Mouse (Mus musculus): Measurements from ENCODE around the gene Tagln3. TPM values are rescaled to one million over a fixed set of nuclear protein-coding genes. Genes with fewer than 3 reads are reported as not detected.

Tagln3 gene
- polyA plus RNA-seq (2012; fragmentation: generic; extraction: Trizol), result 0.09 TPM
- long read RNA-seq, experiment 1, result 0 reads
- long read RNA-seq, experiment 2, result 0 reads

DNA sequence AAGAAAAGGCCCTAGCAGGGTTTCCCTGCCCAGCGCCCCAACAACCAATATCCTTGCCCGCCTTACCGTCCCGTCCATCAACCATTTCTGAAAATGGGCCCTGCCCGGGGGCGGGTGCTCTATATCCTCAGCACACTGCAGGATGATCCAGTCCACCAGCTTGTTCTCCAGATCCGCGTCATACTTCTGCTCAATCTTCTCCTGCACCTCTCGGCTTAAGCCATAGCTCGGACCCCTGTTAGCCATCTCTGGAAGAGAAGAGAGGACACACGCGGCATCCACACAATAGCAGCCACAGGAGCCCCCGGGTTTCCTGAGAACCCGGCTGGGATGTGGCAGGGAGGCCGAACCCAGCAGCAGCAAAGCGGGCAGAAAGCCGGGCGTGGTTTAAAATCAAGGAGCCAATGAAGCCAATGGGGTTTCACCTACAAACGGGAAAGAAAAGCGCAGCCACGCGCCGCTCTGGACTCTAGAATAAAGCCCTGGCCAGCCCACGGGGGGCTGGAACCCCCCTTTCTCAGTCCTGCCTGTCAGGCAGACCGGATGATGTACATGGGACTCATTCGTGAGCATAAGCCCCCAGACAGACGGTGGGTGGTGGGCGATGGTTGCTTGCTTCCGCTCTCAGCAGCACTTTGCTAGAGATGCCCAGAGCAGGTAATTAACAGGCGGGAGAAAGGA is at the start of gene Tagln3:
Tagln3 (minus strand) TSS at position 548 of the 681 bp plus-strand sequence.
- Histone ChIP-seq H3K4me3 (ENCODE audit: insufficient read depth, poor library complexity, severe bottlenecking) (no peak within 1 kb of the TSS), H3ac (ENCODE audit: control insufficient read depth, insufficient read length, low read depth) (no peak within 1 kb of the TSS), H3K27me3 (ENCODE audit: control insufficient read depth, insufficient read depth, insufficient read length) (no peaks in the 10 kb centered on the region), H3K36me3 (ENCODE audit: control insufficient read depth, insufficient read depth) (no peaks in the 10 kb centered on the region), H3K79me2 (ENCODE audit: control insufficient read depth, insufficient read depth) (no peaks in the 10 kb centered on the region), H3K79me3 (ENCODE audit: low read depth) (no peaks in the 10 kb centered on the region)
- TF ChIP-seq FOSL1 (IDR thresholded peaks at IDR 0.05; ENCODE audit: insufficient read depth, low read length, poor library complexity, severe bottlenecking), result no peak
- TF ChIP-seq CTCF (IDR thresholded peaks at IDR 0.05; ENCODE audit: control insufficient read depth, insufficient read depth, insufficient read length), result no peak
- TF ChIP-seq USF1 (IDR thresholded peaks at IDR 0.05; ENCODE audit: low read depth), result no peak
- no peak for TF ChIP-seq MYOD1 (IDR thresholded peaks at IDR 0.05; ENCODE audit: control insufficient read depth, insufficient read length, low read depth)
- TF ChIP-seq MYOG (IDR thresholded peaks at IDR 0.05; ENCODE audit: control insufficient read depth, extremely low read depth, insufficient read length), result no peak
- TF ChIP-seq CEBPB (IDR thresholded peaks at IDR 0.05; ENCODE audit: low read depth), result no peak
- no peak for TF ChIP-seq MAX (IDR thresholded peaks at IDR 0.05)

GRCm38 (mm10) chr16:45770914-45771313 is 46.5 kb upstream of the Tagln3 start:
- Histone ChIP-seq H3ac (ENCODE audit: control insufficient read depth, insufficient read length, low read depth) (no peak overlapping the region), H3K27me3 (ENCODE audit: control insufficient read depth, insufficient read depth, insufficient read length) (no peaks in the 10 kb centered on the region), H3K4me3 (ENCODE audit: insufficient read depth, poor library complexity, severe bottlenecking) (no peak overlapping the region), H3K79me3 (ENCODE audit: low read depth) (no peaks in the 10 kb centered on the region), H3K79me2 (ENCODE audit: control insufficient read depth, insufficient read depth) (no peaks in the 10 kb centered on the region), H3K36me3 (ENCODE audit: control insufficient read depth, insufficient read depth) (peaks cover 96% of the 10 kb centered on the region)
- no peak for TF ChIP-seq MYOD1 (IDR thresholded peaks at IDR 0.05; ENCODE audit: control insufficient read depth, insufficient read length, low read depth)
- no peak for TF ChIP-seq MYOG (IDR thresholded peaks at IDR 0.05; ENCODE audit: control insufficient read depth, extremely low read depth, insufficient read length)
- no peak for TF ChIP-seq FOSL1 (IDR thresholded peaks at IDR 0.05; ENCODE audit: insufficient read depth, low read length, poor library complexity, severe bottlenecking)
- no peak for TF ChIP-seq MAX (IDR thresholded peaks at IDR 0.05)
- no peak for TF ChIP-seq USF1 (IDR thresholded peaks at IDR 0.05; ENCODE audit: low read depth)
- no peak for TF ChIP-seq CTCF (IDR thresholded peaks at IDR 0.05; ENCODE audit: control insufficient read depth, insufficient read depth, insufficient read length)
- TF ChIP-seq CEBPB (IDR thresholded peaks at IDR 0.05; ENCODE audit: low read depth), result no peak

GRCm38 (mm10) chr16:45767853-45768640 is 43.6 kb upstream of the Tagln3 start:
- Histone ChIP-seq H3K79me2 (ENCODE audit: control insufficient read depth, insufficient read depth) (no peaks in the 10 kb centered on the region), H3ac (ENCODE audit: control insufficient read depth, insufficient read length, low read depth) (no peak overlapping the region), H3K79me3 (ENCODE audit: low read depth) (no peaks in the 10 kb centered on the region), H3K36me3 (ENCODE audit: control insufficient read depth, insufficient read depth) (peaks cover 93% of the 10 kb centered on the region), H3K27me3 (ENCODE audit: control insufficient read depth, insufficient read depth, insufficient read length) (no peaks in the 10 kb centered on the region), H3K4me3 (ENCODE audit: insufficient read depth, poor library complexity, severe bottlenecking) (no peak overlapping the region)
- TF ChIP-seq MYOD1 (IDR thresholded peaks at IDR 0.05; ENCODE audit: control insufficient read depth, insufficient read length, low read depth) (no peak), CEBPB (IDR thresholded peaks at IDR 0.05; ENCODE audit: low read depth) (no peak), MYOG (IDR thresholded peaks at IDR 0.05; ENCODE audit: control insufficient read depth, extremely low read depth, insufficient read length) (no peak), CTCF (IDR thresholded peaks at IDR 0.05; ENCODE audit: control insufficient read depth, insufficient read depth, insufficient read length) (no peak), MAX (IDR thresholded peaks at IDR 0.05) (no peak), USF1 (IDR thresholded peaks at IDR 0.05; ENCODE audit: low read depth) (no peak), FOSL1 (IDR thresholded peaks at IDR 0.05; ENCODE audit: insufficient read depth, low read length, poor library complexity, severe bottlenecking) (no peak)

DNA sequence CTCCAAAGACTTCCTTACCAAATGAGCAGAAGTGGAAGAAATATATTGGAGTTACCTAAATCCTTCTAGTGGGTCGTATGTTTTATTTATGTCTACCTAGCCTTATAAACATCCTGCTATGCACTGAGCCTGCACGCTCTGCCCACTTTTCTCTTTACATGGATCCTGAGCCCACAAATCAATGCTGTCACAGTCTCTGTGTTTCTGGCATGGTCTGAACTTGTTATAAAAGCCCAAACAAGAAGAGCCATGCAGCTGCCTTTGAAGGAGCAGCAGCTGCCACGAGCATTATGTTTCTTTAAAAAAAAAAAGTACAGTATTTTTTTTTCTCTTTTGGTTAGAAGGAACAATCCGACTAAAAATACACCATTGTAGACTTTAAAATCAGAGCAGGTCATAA is 43.0 kb upstream of the Tagln3 start:
- Histone ChIP-seq H3K79me3 (ENCODE audit: low read depth) (no peaks in the 10 kb centered on the region), H3K36me3 (ENCODE audit: control insufficient read depth, insufficient read depth) (peaks cover 90% of the 10 kb centered on the region), H3K27me3 (ENCODE audit: control insufficient read depth, insufficient read depth, insufficient read length) (no peaks in the 10 kb centered on the region), H3ac (ENCODE audit: control insufficient read depth, insufficient read length, low read depth) (no peak overlapping the region), H3K79me2 (ENCODE audit: control insufficient read depth, insufficient read depth) (no peaks in the 10 kb centered on the region), H3K4me3 (ENCODE audit: insufficient read depth, poor library complexity, severe bottlenecking) (no peak overlapping the region)
- TF ChIP-seq USF1 (IDR thresholded peaks at IDR 0.05; ENCODE audit: low read depth) (no peak), CEBPB (IDR thresholded peaks at IDR 0.05; ENCODE audit: low read depth) (no peak), MYOD1 (IDR thresholded peaks at IDR 0.05; ENCODE audit: control insufficient read depth, insufficient read length, low read depth) (no peak), MYOG (IDR thresholded peaks at IDR 0.05; ENCODE audit: control insufficient read depth, extremely low read depth, insufficient read length) (no peak), FOSL1 (IDR thresholded peaks at IDR 0.05; ENCODE audit: insufficient read depth, low read length, poor library complexity, severe bottlenecking) (no peak), MAX (IDR thresholded peaks at IDR 0.05) (no peak), CTCF (IDR thresholded peaks at IDR 0.05; ENCODE audit: control insufficient read depth, insufficient read depth, insufficient read length) (no peak)

DNA sequence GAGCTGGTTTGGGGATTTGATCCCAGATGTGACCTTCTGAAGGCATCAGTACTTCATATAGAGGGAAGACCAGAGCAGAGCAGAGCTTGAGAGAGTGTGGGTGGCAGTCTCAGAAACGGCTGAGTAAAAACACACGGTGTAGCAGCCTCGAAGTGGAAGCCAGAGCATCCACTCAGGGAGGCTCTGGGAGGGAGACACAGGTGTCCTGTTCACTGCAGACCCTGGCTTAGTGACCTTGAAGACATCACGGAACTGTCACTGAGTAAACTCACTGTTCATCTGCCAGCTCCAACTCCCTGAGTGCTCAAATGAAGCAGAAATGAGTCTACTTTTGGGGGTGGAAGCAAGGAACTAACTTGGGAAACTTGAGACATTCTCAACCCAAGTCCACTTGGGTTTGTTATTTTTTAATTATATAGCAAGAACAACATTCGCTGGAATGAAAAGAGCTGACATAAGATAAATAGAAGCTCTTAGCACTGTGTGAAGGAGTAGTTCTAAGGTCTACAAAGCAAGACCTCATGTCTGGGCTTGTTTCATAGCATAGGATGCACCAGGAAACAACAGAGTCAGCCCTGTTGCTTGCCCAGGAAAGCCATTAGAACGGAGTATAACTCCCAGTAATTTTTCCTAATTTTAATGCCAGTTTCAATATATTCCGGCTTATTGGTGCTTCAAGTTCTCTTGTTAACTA is 41.5 kb upstream of the Tagln3 start:
- TF ChIP-seq MYOD1 (IDR thresholded peaks at IDR 0.05; ENCODE audit: control insufficient read depth, insufficient read length, low read depth) (no peak), FOSL1 (IDR thresholded peaks at IDR 0.05; ENCODE audit: insufficient read depth, low read length, poor library complexity, severe bottlenecking) (no peak), CEBPB (IDR thresholded peaks at IDR 0.05; ENCODE audit: low read depth) (no peak), MAX (IDR thresholded peaks at IDR 0.05) (no peak), MYOG (IDR thresholded peaks at IDR 0.05; ENCODE audit: control insufficient read depth, extremely low read depth, insufficient read length) (no peak), CTCF (IDR thresholded peaks at IDR 0.05; ENCODE audit: control insufficient read depth, insufficient read depth, insufficient read length) (no peak), USF1 (IDR thresholded peaks at IDR 0.05; ENCODE audit: low read depth) (no peak)
- H3K27me3 ChIP-seq (ENCODE audit: control insufficient read depth, insufficient read depth, insufficient read length), result no peaks in the 10 kb centered on the region
- no peak overlapping the region for H3ac ChIP-seq (ENCODE audit: control insufficient read depth, insufficient read length, low read depth)
- H3K79me3 ChIP-seq (ENCODE audit: low read depth), result no peaks in the 10 kb centered on the region
- H3K4me3 ChIP-seq (ENCODE audit: insufficient read depth, poor library complexity, severe bottlenecking), result no peak overlapping the region
- H3K36me3 ChIP-seq (ENCODE audit: control insufficient read depth, insufficient read depth), result peaks cover 84% of the 10 kb centered on the region
- H3K79me2 ChIP-seq (ENCODE audit: control insufficient read depth, insufficient read depth), result no peaks in the 10 kb centered on the region

Data from C2C12 (cell line).